Mouse (Mus musculus): ENCODE results near the gene Rnf214.

- TF ChIP-seq CTCF (IDR thresholded peaks at IDR 0.05; ENCODE audit: control insufficient read depth, insufficient read depth, low read length) (no peak), POLR2A (IDR thresholded peaks at IDR 0.05; ENCODE audit: borderline replicate concordance, control insufficient read depth, low read depth, low read length) (no peak)
These were observed 55.4 kb downstream of the Rnf214 start for GRCm38 (mm10) chr9:45851330-45851729.

Measured in bone marrow, adult 2 months (tissue).